Mouse (Mus musculus): ENCODE results near the gene Bbof1. TPM values are rescaled to one million over a fixed set of nuclear protein-coding genes. Genes with fewer than 3 reads are reported as not detected.
A peak's percentile ranks its signal among the peaks of the same experiment; 100 is the strongest.

Gene Bbof1
- polyA plus RNA-seq, 1 experiment from 2014 or later = 0.53 TPM

DNA sequence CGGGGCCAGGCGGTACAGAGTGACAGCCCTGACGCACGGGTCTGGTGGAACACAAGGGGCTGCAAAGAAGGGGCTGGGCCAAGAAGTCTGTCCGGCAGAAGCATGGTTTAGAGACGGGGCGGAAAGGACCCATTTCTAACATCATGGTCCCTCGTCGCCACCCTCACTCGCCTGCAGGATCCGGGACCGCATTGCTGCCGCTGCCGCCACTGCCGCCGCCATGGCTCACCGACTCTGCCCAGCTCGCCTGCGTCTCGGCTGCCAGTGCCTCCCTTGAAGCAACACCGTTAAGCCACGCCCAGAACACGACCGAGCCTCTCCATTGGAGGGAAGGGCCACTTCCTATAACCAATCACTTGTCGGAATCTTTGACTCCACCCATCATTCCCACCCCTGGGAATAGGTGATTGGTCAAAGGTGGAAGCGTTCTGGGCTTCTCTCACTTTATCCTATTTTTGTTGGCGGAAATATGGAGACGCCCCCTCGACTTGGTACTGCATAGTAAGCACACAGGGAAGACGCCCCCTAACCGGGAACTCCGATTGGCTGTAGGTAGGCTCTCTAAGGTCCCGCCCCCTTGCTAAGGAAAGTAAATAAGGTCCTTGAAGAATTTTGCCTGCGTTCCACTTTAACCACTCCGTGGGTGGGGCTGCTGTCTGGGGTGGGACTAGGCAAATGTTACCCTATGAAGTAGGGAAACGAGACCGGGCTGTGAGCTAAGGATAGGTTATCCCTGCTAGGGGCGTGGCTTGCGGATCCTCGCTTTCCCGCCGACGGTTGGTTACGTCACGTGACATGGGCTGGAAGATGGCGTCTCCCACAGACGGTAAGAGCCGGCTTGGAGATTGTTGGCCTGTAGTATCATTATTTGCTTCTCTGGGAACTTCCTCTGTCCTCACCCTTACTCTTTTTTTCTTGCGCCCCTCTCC is 42.1 kb downstream of the Bbof1 start, which contains the start of the genes Aldh6a1 and Lin52:
Aldh6a1 (minus strand) TSS at position 287 of the 929 bp plus-strand sequence.
Lin52 (plus strand) TSS at position 705 of the 929 bp plus-strand sequence.
- no peaks in the 10 kb centered on the region for H3K27me3 ChIP-seq (replicated peaks; ENCODE audit: control insufficient read depth, insufficient read depth, low read length)

DNA sequence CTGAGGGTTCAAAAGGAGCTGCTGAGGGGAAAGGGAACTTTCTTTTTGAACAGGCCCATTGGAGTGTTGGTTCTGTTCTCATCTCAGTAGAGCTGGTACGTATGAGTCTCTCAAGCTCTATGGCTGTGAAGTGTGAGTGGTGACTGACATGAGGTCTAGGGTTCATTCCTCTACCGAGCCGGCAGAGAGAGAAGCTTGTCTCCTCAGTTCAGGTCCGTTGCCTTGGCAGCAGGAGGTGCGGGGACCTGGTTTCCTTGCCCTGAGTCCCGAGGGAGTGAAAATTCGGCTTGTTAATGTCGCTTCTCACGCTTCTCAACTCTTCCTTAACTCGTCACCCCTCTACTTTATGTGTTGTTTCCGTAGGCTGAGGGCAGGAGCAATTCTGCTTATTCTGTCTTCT is 42.9 kb downstream of the Bbof1 start:
- no peaks in the 10 kb centered on the region for H3K9me3 ChIP-seq (ENCODE audit: control insufficient read depth)
- ATAC-seq = no peak
- TF ChIP-seq CTCF (IDR thresholded peaks at IDR 0.05; ENCODE audit: low read depth) = no peak
- H3K4me1 ChIP-seq (replicated peaks; ENCODE audit: control insufficient read depth, insufficient read depth, low read length) = no peaks in the 10 kb centered on the region
- H3K27ac ChIP-seq (ENCODE audit: low read depth, low read length) = peak overlapping the region; percentile 66
- peak overlapping the region; percentile 93 for H3K4me2 ChIP-seq (replicated peaks; ENCODE audit: low read depth)
- 1% methylated on average over 11 of the region's 11 CpGs for WGBS
- no peaks in the 10 kb centered on the region for H3K27me3 ChIP-seq (replicated peaks; ENCODE audit: control insufficient read depth, insufficient read depth, low read length)
- H3K9ac ChIP-seq (ENCODE audit: low read depth, low read length) = peak overlapping the region; percentile 68
- 0 out of 2 replicates have a peak, but pooled peaks cover 2% of the 10 kb centered on the region for H3K36me3 ChIP-seq (ENCODE audit: control insufficient read depth, insufficient read depth)
- peak overlapping the region; percentile 84 for H3K4me3 ChIP-seq (ENCODE audit: low read depth, low read length)

More for the DNA sequence above, 42.1 kb downstream of the Bbof1 start, which contains the start of the genes Aldh6a1 and Lin52:
- no peak for TF ChIP-seq CTCF (IDR thresholded peaks at IDR 0.05; ENCODE audit: low read depth)
- Histone ChIP-seq H3K4me2 (replicated peaks; ENCODE audit: low read depth) (peak within 1 kb of the TSS; percentile 93), H3K36me3 (ENCODE audit: control insufficient read depth, insufficient read depth) (no peaks in the 10 kb centered on the region), H3K4me3 (ENCODE audit: low read depth, low read length) (peak within 1 kb of the TSS; percentile 84), H3K4me1 (replicated peaks; ENCODE audit: control insufficient read depth, insufficient read depth, low read length) (no peaks in the 10 kb centered on the region), H3K9me3 (ENCODE audit: control insufficient read depth) (no peaks in the 10 kb centered on the region), H3K9ac (ENCODE audit: low read depth, low read length) (peak within 1 kb of the TSS; percentile 68), H3K27ac (ENCODE audit: low read depth, low read length) (peak within 1 kb of the TSS; percentile 66)
- ATAC-seq = peak; percentile 98
- under 1% methylated on average over 49 of the region's 49 CpGs for WGBS

DNA sequence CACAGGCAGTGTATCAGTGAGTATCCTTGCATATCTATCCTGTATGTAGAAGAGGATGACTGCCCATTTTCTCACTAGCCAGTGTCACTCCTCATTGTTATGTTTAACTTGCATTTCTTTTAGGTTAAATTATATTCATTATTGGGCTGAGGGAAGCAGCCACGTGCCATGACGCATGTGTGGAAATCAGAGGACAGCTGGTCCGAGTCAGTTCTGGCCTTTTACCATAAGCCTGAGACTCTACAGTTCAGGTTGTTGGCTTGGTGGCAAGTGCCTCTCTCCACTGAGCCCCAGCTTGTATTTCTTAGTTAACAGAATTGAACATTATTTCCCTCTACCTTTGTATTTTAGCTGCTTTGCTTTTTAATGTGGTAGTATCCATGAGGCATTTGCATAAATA is 48.0 kb downstream of the Bbof1 start:
- peaks cover 26% of the 10 kb centered on the region for H3K36me3 ChIP-seq (ENCODE audit: control insufficient read depth, insufficient read depth)
- no peak overlapping the region for H3K9ac ChIP-seq (ENCODE audit: low read depth, low read length)
- no peak overlapping the region for H3K4me3 ChIP-seq (ENCODE audit: low read depth, low read length)
- H3K9me3 ChIP-seq (ENCODE audit: control insufficient read depth) = no peaks in the 10 kb centered on the region
- TF ChIP-seq CTCF (IDR thresholded peaks at IDR 0.05; ENCODE audit: low read depth) = no peak
- no peak overlapping the region for H3K27ac ChIP-seq (ENCODE audit: low read depth, low read length)
- H3K27me3 ChIP-seq (replicated peaks; ENCODE audit: control insufficient read depth, insufficient read depth, low read length) = no peaks in the 10 kb centered on the region
- no peaks in the 10 kb centered on the region for H3K4me1 ChIP-seq (replicated peaks; ENCODE audit: control insufficient read depth, insufficient read depth, low read length)
- H3K4me2 ChIP-seq (replicated peaks; ENCODE audit: low read depth) = no peak overlapping the region
- no peak for ATAC-seq
- WGBS = 86% methylated on average over 3 of the region's 3 CpGs

DNA sequence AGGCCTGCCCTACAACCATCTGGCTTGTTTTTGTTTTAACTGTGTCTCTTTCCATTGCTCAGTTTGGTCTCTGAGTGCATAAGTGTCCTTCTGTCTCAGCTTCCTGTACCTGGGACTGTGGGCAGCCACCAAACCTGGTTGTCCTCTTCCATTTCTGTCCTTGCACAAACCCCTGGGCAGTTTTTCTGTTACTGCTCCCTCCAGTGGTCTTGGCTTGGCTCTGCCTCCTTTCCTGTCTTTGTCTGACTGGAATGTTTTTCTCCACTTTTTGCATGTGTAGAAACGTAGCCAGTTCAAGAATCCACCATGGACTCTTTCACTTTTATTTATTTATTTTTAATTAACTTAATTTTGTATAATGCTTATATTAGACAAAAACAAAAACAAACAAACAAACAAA is 51.0 kb downstream of the Bbof1 start:
- WGBS = 63% methylated on average over 1 of the region's 1 CpGs
- no peak for ATAC-seq
- Histone ChIP-seq H3K4me2 (replicated peaks; ENCODE audit: low read depth) (no peak overlapping the region), H3K9ac (ENCODE audit: low read depth, low read length) (no peak overlapping the region), H3K9me3 (ENCODE audit: control insufficient read depth) (no peaks in the 10 kb centered on the region), H3K4me1 (replicated peaks; ENCODE audit: control insufficient read depth, insufficient read depth, low read length) (no peaks in the 10 kb centered on the region), H3K27me3 (replicated peaks; ENCODE audit: control insufficient read depth, insufficient read depth, low read length) (no peaks in the 10 kb centered on the region), H3K36me3 (ENCODE audit: control insufficient read depth, insufficient read depth) (peaks cover 36% of the 10 kb centered on the region), H3K4me3 (ENCODE audit: low read depth, low read length) (no peak overlapping the region), H3K27ac (ENCODE audit: low read depth, low read length) (no peak overlapping the region)
- TF ChIP-seq CTCF (IDR thresholded peaks at IDR 0.05; ENCODE audit: low read depth) = peak; percentile 56

GRCm38 (mm10) chr12:84461416-84461815 is 52.5 kb downstream of the Bbof1 start:
- no peak for ATAC-seq
- H3K4me2 ChIP-seq (replicated peaks; ENCODE audit: low read depth) = no peak overlapping the region
- WGBS = 91% methylated on average over 5 of the region's 5 CpGs
- H3K27me3 ChIP-seq (replicated peaks; ENCODE audit: control insufficient read depth, insufficient read depth, low read length) = no peaks in the 10 kb centered on the region
- H3K4me3 ChIP-seq (ENCODE audit: low read depth, low read length) = no peak overlapping the region
- peaks cover 38% of the 10 kb centered on the region for H3K36me3 ChIP-seq (ENCODE audit: control insufficient read depth, insufficient read depth)
- H3K4me1 ChIP-seq (replicated peaks; ENCODE audit: control insufficient read depth, insufficient read depth, low read length) = no peaks in the 10 kb centered on the region
- no peak overlapping the region for H3K27ac ChIP-seq (ENCODE audit: low read depth, low read length)
- H3K9me3 ChIP-seq (ENCODE audit: control insufficient read depth) = no peaks in the 10 kb centered on the region
- TF ChIP-seq CTCF (IDR thresholded peaks at IDR 0.05; ENCODE audit: low read depth) = no peak
- H3K9ac ChIP-seq (ENCODE audit: low read depth, low read length) = no peak overlapping the region

DNA sequence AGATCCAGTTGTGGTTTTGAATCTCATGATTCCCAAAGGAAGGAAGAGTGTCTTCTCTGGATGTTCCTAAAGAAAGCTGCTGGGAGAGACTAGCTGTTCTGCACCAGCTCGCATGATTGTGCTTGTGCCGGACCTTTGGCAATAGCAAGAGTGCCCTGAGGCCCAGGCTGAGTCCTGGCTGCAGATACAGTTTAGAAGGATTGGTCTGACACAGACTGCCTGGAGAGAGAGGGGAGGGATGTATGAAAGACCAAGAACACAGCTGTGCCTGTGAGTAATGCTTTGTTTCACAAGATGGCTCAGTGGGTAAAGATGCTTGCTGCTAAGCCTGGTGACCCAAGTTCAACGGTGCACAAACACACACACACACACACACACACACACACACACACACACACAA is 54.0 kb downstream of the Bbof1 start:
- Histone ChIP-seq H3K27me3 (replicated peaks; ENCODE audit: control insufficient read depth, insufficient read depth, low read length) (no peaks in the 10 kb centered on the region), H3K36me3 (ENCODE audit: control insufficient read depth, insufficient read depth) (peaks cover 34% of the 10 kb centered on the region), H3K4me2 (replicated peaks; ENCODE audit: low read depth) (no peak overlapping the region), H3K4me3 (ENCODE audit: low read depth, low read length) (no peak overlapping the region), H3K9me3 (ENCODE audit: control insufficient read depth) (no peaks in the 10 kb centered on the region), H3K27ac (ENCODE audit: low read depth, low read length) (no peak overlapping the region), H3K4me1 (replicated peaks; ENCODE audit: control insufficient read depth, insufficient read depth, low read length) (no peaks in the 10 kb centered on the region), H3K9ac (ENCODE audit: low read depth, low read length) (no peak overlapping the region)
- WGBS = 92% methylated on average over 3 of the region's 3 CpGs
- no peak for ATAC-seq
- TF ChIP-seq CTCF (IDR thresholded peaks at IDR 0.05; ENCODE audit: low read depth) = no peak

Data from intestine, postnatal 0 days (tissue).